Mouse (Mus musculus) kidney, adult 2 months (tissue): Measurements from ENCODE around the gene Clip2. TPM values are rescaled to one million over a fixed set of nuclear protein-coding genes. Genes with fewer than 3 reads are reported as not detected.
A peak's percentile ranks its signal among the peaks of the same experiment; 100 is the strongest.

Source experiments
- DNase-seq: peaks from one replicate; pipeline ENCODE4 v3.0.0; 2021
- H3K27ac ChIP-seq: fragments of 200-500 bp; 2 replicates; pipeline ENCODE4 v1.5.1; 2012; ENCODE audit warnings: low read depth, low read length, control low read depth, inconsistent platforms; ENCODE audit not compliant: insufficient read depth
- H3K27me3 ChIP-seq: fragments of 200-500 bp; replicated peaks from 2 replicates; pipeline ENCODE4 v1.6.1; 2012; ENCODE audit warnings: mild to moderate bottlenecking, moderate library complexity, low read length, inconsistent platforms; ENCODE audit not compliant: control insufficient read depth, insufficient read depth
- H3K36me3 ChIP-seq: fragments of 200-500 bp; 2 replicates; pipeline ENCODE4 v1.6.1; 2012; ENCODE audit warnings: mild to moderate bottlenecking, moderate library complexity, low read length, inconsistent platforms; ENCODE audit not compliant: control insufficient read depth, insufficient read depth
- H3K4me1 ChIP-seq: fragments of 200-500 bp; 2 replicates; pipeline ENCODE4 v1.6.1; 2011; ENCODE audit warnings: low read length; ENCODE audit not compliant: control insufficient read depth, insufficient read depth
- H3K4me3 ChIP-seq: fragments of 200-500 bp; 2 replicates; pipeline ENCODE4 v1.5.1; 2011; ENCODE audit warnings: mild to moderate bottlenecking, low read depth, low read length, control low read depth; ENCODE audit not compliant: insufficient read depth
- CTCF ChIP-seq: fragments of 200-500 bp; conservative IDR thresholded peaks from 2 replicates; pipeline ENCODE4 v1.5.1; 2011; ENCODE audit warnings: low read depth, mild to moderate bottlenecking, control low read depth, low read length, moderate library complexity, mixed read lengths; ENCODE audit not compliant: insufficient read depth, insufficient read length
- POLR2A ChIP-seq: fragments of 200-500 bp; IDR thresholded peaks from one replicate; pipeline ENCODE4 v1.6.1; 2011; ENCODE audit warnings: low read depth, low read length, control low read depth
- WGBS: fragments of 180-500 bp; shearing (Covaris S2); methylation state at CpG from one replicate; pipeline ENCODE4 v1.1.7; 2018; 5-methylcytosine and 5-hydroxymethylcytosine counted together
- polyA plus RNA-seq: library from polyadenylated mRNA; depleted of rRNA; stranded (reverse); fragments of >200 nt; gene quantifications from 2 replicates; pipeline ENCODE4 v1.2.3, GENCODE M21; 2012

Clip2 gene
- polyA plus RNA-seq, 1 experiment = 22.4 TPM

DNA sequence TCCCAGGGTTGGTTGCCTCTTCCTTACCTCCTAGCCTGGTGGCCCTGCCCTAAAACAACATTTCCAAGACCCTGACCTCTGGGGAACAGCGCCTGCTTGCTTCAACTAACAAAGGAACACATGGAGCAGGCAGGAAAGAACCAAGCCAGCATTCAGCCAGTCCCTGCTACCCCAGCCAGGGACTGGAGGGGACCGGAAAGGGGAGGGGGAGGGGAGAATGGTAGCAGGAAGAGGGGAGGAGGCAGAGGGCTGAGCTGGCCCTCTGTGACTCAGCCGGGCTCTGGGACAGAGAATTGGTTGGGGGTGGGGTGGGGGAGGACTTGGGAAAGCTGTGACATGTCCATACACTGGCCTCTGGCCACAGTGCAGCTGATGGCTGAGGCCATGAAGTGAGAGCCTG lies 12.3 kb downstream of the Clip2 start:
- Histone ChIP-seq H3K27me3 (no peaks in the 10 kb centered on the region), H3K36me3 (no peaks in the 10 kb centered on the region), H3K27ac (peak overlapping the region; percentile 6; the same call in 1 of the 2 replicates), H3K4me1 (peaks cover 15% of the 10 kb centered on the region), H3K4me3 (no peak overlapping the region)
- TF ChIP-seq CTCF (no peak), POLR2A (no peak)
- DNase-seq = peak; percentile 75
- 20% methylated on average over 3 of the region's 3 CpGs for WGBS

DNA sequence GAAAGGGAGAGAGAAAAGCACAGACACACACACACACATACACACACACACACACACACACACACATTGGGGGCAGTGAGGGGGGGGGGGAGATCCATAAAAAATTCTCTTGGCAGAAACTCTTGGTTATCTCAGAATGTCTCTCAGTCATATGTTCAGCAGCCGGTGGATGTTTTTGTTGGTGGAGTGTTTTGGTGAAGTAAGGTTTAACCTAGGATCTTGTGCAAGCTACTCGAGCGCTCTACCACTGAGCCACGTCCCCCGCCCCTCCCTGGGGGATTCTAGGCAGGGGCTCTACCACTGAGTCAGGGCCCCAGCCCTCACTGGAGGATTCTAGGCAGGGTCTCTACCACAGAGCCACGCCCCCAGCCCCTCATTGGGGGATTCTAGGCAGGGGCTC lies 16.2 kb downstream of the Clip2 start:
- WGBS = 87% methylated on average over 6 of the region's 6 CpGs

DNA sequence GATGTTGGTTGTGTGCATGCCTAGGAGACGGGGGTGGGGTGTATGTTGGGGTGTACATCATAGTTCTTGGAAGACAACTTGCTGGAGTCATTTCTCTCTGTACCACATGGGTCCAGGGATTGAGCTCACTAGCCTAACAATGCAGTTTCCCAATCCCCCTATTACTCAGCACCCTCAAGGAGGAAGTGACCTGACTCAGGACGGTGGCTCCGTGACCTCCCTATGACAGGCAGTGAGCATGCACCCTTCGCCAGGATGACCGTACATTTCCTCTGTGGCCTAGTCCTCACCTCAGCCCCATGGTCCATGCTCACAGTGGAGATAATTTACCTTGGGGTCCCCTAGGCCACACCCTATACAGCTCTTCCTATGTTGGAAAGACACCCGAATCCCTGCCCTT lies 19.8 kb downstream of the Clip2 start:
- Histone ChIP-seq H3K36me3 (no peaks in the 10 kb centered on the region; the same call in 1 of the 2 replicates), H3K27me3 (no peaks in the 10 kb centered on the region), H3K27ac (no peak overlapping the region), H3K4me3 (no peak overlapping the region), H3K4me1 (0 out of 2 replicates have a peak, but pooled peaks cover 2% of the 10 kb centered on the region)
- WGBS = 93% methylated on average over 6 of the region's 6 CpGs
- no peak for DNase-seq
- TF ChIP-seq POLR2A (no peak), CTCF (no peak)

More for the DNA sequence above, 16.2 kb downstream of the Clip2 start:
- Histone ChIP-seq H3K36me3 (no peaks in the 10 kb centered on the region; the same call in 1 of the 2 replicates), H3K4me1 (peaks cover 3% of the 10 kb centered on the region; the same call in 1 of the 2 replicates), H3K27ac (no peak overlapping the region), H3K27me3 (no peaks in the 10 kb centered on the region), H3K4me3 (no peak overlapping the region)
- TF ChIP-seq POLR2A (no peak), CTCF (no peak)
- DNase-seq = no peak

DNA sequence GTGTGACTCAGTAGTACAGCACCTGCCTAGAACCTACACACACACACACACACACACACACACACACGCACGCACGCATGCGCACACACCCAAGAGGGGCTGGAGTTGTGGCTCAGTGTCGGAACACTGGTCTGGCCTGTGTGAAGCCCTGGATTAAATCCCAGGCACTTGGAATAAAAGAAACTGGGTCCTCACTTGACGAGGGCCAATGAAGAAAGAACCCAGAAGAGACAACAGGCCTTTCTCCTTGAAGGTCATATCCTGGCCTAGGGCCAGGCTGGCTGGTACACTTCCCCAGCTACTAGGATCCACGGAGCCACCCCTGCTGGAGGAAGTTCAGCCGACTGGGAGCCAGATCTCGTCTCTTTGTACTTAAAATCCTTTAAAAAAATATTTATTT lies 20.6 kb downstream of the Clip2 start:
- Histone ChIP-seq H3K4me3 (no peak overlapping the region), H3K27ac (no peak overlapping the region), H3K27me3 (no peaks in the 10 kb centered on the region), H3K36me3 (no peaks in the 10 kb centered on the region; the same call in 1 of the 2 replicates), H3K4me1 (0 out of 2 replicates have a peak, but pooled peaks cover 2% of the 10 kb centered on the region)
- TF ChIP-seq CTCF (no peak), POLR2A (no peak)
- no peak for DNase-seq
- WGBS = 78% methylated on average over 9 of the region's 9 CpGs

DNA sequence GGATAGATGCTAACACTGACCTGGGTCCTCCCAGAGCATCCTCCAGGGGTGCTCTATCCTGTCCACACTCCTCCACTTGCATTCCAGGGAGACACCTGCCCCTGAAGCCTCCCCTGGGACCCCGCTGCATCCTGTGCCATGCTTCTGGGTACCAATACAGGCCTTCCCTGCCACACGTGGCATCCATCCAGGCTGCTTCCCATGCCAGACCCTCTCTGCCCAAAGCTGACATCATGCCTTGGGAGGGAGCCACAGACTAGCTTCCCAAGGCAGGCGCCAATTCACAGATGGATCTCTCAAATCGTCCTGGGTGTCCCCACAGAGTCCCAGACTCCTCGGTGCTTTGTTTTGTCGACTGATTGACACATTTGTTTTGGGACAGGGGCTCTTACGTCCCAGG lies 21.4 kb downstream of the Clip2 start:
- WGBS = 76% methylated on average over 7 of the region's 7 CpGs
- Histone ChIP-seq H3K36me3 (no peaks in the 10 kb centered on the region; the same call in 1 of the 2 replicates), H3K4me1 (0 out of 2 replicates have a peak, but pooled peaks cover 2% of the 10 kb centered on the region), H3K27ac (no peak overlapping the region), H3K4me3 (no peak overlapping the region), H3K27me3 (no peaks in the 10 kb centered on the region)
- no peak for DNase-seq
- TF ChIP-seq CTCF (no peak), POLR2A (no peak)

DNA sequence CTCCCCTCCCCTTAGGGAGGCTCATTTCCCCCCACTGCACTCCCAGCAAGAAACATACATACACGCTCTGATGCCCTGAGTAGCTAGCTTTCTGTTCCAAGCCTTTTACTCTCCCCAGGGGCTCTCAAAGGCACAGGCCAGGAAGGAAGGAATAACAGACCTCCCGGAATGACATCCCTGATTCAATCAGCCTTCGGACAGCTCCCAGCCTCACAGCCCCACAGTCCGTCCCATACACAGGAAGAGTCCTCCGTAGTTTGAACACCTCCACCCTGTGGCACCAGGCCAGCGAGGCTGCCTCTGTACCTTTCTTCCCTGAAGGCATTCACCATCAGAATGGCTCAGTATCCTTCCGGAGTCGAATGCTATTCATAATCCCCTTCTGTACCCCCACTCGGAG lies 23.7 kb downstream of the Clip2 start:
- Histone ChIP-seq H3K4me3 (no peak overlapping the region), H3K36me3 (no peaks in the 10 kb centered on the region), H3K4me1 (0 out of 2 replicates have a peak, but pooled peaks cover 2% of the 10 kb centered on the region), H3K27me3 (no peaks in the 10 kb centered on the region), H3K27ac (no peak overlapping the region)
- no peak for TF ChIP-seq POLR2A
- TF ChIP-seq CTCF = no peak
- 37% methylated on average over 9 of the region's 9 CpGs for WGBS
- no peak for DNase-seq

DNA sequence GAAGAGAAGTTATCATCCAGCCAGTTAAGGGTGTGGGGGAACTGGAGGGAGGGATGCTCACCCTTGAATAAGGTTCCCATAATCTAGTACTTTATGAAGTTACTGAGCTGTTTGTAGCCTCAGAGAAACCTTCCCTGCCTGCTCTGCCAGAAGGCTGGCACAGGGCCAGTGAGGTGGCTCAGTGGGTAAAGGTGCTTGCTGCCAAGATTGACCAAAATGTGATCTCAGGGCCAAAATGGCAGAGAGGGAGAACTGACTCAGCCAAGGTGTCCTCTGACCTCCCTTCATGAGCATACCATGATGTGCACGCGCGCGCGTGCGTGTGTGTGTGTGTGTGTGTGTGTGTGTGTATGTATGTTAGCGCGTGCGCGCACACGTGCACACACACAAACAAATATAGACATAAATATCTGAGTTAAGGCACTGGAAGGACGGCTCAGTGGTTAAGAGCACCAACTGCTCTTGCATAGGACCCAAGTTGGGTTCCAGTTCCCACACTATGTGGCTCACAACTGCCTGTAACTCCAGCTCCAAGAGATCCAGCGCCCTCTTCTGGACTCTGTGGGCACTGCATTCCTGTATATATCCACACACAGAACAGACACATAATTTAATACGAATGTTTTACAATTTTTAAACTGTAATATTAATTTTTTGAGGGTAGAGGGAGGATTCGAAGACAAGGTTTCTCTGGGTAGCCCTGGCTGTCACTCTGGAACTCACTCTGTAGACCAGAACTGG lies 26.1 kb downstream of the Clip2 start:
- 93% methylated on average over 15 of the region's 15 CpGs for WGBS
- Histone ChIP-seq H3K36me3 (no peaks in the 10 kb centered on the region), H3K27ac (no peak overlapping the region), H3K27me3 (no peaks in the 10 kb centered on the region), H3K4me3 (no peak overlapping the region), H3K4me1 (0 out of 2 replicates have a peak, but pooled peaks cover 2% of the 10 kb centered on the region)
- TF ChIP-seq POLR2A (no peak), CTCF (peak; percentile 32; the same call in 1 of the 2 replicates)
- peak; percentile 29 for DNase-seq
